Mouse (Mus musculus) left cerebral cortex, adult 18-20 months (tissue): Measurements from ENCODE around the gene Mrps2. TPM values are rescaled to one million over a fixed set of nuclear protein-coding genes. Genes with fewer than 3 reads are reported as not detected.
A peak's percentile ranks its signal among the peaks of the same experiment; 100 is the strongest.

ENCODE experiments used
- DNase-seq, 2 experiments: peaks; one replicate each; pipeline ENCODE4 v3.0.0; 2021 to 2022; ENCODE audit warnings: low spot score in 2 of 2, mixed read lengths in 1 of 2
- total RNA-seq, 2 experiments: library from RNA; stranded (reverse); gene quantifications; 2 replicates each; pipeline ENCODE4 v1.2.3; 2021

Mrps2 gene
- total RNA-seq, 2 experiments from 2014 or later, result 37.3 to 40.1 TPM

- peak; percentile 65 to 80 for DNase-seq
These were observed 49.5 kb downstream of the Mrps2 start for GRCm38 (mm10) chr2:28517206-28517909.

- DNase-seq, result peak in 1 of 2 experiments; percentile 64
These were observed 50.4 kb downstream of the Mrps2 start for GRCm38 (mm10) chr2:28518231-28518630.

GRCm38 (mm10) chr2:28520581-28520980, 52.7 kb downstream of the Mrps2 start:
- DNase-seq, result no peak

Other genes starting within 250 kb of the Mrps2 start
- 10 to 100 TPM; 27.1 to 27.2 TPM for gene Ppp1r26, start 21.3 kb upstream of the Mrps2 start, total RNA-seq
- 1 to 10 TPM; 4.4 to 5.2 TPM for gene 1700007K13Rik, start 1.7 kb upstream of the Mrps2 start, total RNA-seq
- gene Gbgt1, start 28.8 kb downstream of the Mrps2 start, total RNA-seq, result 1 to 10 TPM; 2.4 to 2.6 TPM
- gene Gm10134, start 38.0 kb downstream of the Mrps2 start, total RNA-seq, result 1 to 10 TPM in 1 of 2 experiments, not detected in 1; 1.1 TPM
- gene Ralgds, start 45.1 kb downstream of the Mrps2 start, total RNA-seq, result 10 to 100 TPM; 78.2 to 87.4 TPM
- not detected for gene Cel, start 95.3 kb downstream of the Mrps2 start, total RNA-seq
- 10 to 100 TPM; 19.1 to 19.4 TPM for gene Gtf3c5, start 115.7 kb downstream of the Mrps2 start, total RNA-seq
- not detected for gene Gfi1b, start 153.9 kb downstream of the Mrps2 start, total RNA-seq
- gene Tsc1, start 173.2 kb downstream of the Mrps2 start, total RNA-seq, result 10 to 100 TPM; 54.4 to 58.4 TPM
- under 1 TPM in 1 of 2 experiments, not detected in 1; 0.61 TPM for gene Spaca9, start 231.7 kb downstream of the Mrps2 start, total RNA-seq
- gene Ak8, start 232.1 kb downstream of the Mrps2 start, total RNA-seq, result 1 to 10 TPM; 1.1 to 1.5 TPM